Mouse (Mus musculus) neural tube, embryonic 10.5 days (tissue): Measurements from ENCODE around the gene Atg7.

Source experiments
- DNase-seq: peaks from one replicate; pipeline ENCODE4 v3.0.0-alpha.2; 2017; ENCODE audit warnings: low spot score; ENCODE audit errors: extremely low spot score

Atg7 gene

DNA sequence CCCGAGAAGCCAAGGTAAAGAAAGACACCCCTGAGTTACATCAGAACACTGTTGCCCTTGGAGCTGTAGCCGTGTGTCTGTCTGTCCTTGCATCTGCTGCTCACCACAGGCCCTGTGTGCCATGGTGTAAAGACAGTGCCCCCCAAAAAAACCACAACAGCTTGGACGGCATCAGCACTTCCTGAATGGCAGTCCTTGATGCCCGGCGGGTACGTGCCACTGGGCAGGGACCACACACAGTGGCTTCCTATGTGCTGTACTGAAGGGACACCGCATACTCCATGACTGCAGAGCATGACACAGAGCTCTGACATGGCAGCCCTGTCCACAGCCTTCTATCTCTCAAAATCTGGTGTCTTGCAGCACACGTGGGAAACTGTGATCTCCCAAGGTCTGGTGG, 206.9 kb downstream of the Atg7 start:
- no peak for DNase-seq

- DNase-seq = no peak
These were observed 208.8 kb downstream of the Atg7 start for GRCm38 (mm10) chr6:114851688-114852087.

DNA sequence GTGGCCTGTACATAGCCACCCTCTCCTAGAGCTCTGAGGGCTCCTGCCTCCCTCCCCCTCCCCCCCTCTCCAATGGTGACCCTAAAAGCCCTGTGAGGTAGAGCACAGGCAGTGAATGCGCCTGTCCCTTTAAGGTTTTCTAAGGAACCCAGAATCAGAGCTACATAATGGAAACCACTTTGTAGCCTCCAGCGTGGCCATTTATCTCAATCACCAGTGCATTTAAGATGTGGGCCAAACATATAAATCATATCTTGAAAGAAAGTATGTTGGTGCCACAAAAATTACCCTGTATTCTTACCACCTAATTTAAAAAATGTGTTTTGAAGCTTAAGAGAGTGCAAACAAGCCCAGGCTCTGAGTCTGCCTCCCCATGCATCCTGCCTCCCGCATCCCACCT, 209.8 kb downstream of the Atg7 start:
- DNase-seq = no peak

- no peak for DNase-seq
These were observed 211.5 kb downstream of the Atg7 start for GRCm38 (mm10) chr6:114854368-114854767.

- no peak for DNase-seq
These were observed 212.7 kb downstream of the Atg7 start for GRCm38 (mm10) chr6:114855644-114856043.

- DNase-seq = no peak
These were observed 213.6 kb downstream of the Atg7 start for GRCm38 (mm10) chr6:114856501-114856900.

DNA sequence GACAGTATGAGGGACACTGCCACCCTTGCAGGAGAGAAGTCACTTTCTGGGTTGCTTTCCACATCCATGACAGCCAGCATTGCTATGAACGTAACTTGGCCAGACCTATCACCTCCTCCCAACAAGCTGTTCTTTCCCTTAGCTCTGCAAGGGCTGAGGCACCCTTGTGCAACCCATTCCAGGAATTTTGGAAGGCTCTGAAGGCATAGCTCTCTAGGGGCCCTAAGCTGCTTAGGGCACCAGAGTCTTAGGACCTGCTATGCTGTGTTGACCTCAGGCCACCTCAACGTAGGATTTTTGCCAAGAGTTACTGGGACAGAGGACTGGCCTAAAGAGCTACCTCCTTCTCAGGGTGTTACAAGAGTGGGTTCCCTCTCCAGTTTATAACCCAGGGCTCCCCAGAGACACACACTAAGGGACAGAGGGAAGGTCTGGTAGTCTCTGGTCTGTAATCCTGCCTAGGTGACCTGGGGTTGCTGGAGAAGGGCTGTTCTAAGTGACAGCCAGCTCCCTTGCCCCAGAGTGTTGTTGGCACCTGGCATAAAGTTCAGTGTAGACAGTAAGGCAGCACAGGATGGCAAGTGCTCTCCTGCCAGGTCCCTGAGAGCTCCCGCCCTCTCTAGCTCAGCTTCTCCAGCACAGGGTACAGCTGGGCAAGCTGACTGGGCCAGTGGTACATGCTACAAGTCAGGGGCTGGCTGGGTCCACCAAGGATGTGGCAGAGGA, 215.3 kb downstream of the Atg7 start:
- no peak for DNase-seq

- no peak for DNase-seq
These were observed 215.8 kb downstream of the Atg7 start for GRCm38 (mm10) chr6:114858722-114859053.

DNA sequence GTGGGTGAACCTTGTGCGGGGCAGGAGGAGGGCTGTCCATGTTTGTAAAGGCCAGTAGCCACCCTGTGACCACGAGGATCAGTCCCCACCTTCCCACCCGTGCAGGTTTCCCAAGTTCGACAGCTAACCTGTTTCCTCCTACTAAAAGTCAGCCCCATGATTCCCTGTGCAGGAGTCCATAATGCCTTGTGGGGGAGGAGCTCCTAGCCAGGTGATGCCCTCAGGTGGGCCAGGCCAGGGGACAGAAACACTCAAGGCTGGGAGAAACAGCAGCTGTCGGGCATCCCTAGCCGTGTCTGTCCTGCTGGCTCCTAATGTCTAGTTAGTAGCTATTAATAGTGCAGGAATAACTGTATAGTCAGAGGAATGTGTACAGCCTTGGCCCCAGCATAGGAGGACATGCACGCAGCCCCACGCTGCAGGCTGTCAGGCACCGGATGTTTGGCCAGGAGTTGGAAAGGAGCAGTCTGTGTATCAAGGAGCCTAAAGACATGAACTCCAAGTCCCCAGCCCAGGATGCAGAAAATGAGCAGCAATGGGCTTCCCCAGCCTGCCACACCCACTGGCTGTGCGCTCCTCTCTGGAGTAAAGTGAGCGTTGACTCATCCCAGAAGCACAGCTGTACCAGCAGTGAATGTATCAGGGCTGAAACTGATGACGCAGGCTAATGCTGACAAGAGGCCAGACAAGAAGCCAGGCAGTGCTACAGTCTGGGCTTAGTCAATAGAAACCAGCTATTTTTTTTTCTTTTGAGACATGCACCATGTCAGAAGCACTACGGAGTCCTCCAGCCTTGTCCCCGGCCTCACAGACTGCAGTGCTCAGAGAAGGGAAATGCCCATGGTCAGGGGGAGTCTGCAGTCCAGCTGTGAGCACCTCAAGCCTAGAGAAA, 218.0 kb downstream of the Atg7 start:
- DNase-seq = no peak

DNA sequence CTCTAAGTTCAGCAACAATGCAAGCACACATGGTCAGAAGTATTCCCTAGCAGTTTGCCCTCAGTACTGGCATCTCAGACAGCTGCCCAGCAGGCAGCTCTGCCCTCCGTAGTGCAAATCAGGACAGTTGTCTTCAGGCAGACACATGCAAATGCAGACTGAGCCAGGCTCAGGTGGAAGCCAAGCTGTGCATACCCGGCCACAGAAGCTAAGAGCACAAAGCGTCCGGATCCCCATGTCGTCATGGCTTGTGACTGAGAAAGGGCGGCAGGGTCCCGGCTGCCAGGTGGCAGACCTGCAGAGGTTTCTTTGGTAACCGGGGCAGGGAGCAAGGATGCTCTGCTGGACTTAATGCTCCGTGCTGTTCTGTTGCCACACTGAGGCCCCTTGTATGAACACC, 218.7 kb downstream of the Atg7 start:
- DNase-seq = no peak

DNA sequence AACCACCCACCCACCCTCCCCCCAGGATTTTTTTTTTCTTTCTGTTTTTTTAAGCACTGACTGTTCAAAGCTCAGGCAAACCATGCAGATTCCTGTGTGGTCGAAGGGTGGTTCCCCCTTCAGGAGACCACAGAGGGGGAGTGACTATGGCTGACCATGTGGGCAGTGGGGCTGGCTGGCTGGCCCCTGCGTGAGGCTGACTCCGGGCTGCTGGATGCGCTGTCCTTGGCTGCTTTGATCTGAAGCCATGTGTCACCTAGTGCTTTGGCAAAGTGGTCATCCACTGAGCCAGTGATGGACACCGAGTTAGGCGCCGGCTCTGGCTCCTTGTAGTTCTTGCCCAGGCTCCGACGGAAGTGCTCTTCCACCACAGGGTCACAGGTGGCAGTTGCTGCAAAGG, 219.1 kb downstream of the Atg7 start:
- DNase-seq = no peak

- no peak for DNase-seq
These were observed 220.6 kb downstream of the Atg7 start for GRCm38 (mm10) chr6:114863501-114863900.

GRCm38 (mm10) chr6:114864421-114864820, 221.5 kb downstream of the Atg7 start:
- no peak for DNase-seq

- no peak for DNase-seq
These were observed 223.2 kb downstream of the Atg7 start for GRCm38 (mm10) chr6:114866078-114866477.

- DNase-seq = no peak
These were observed 223.7 kb downstream of the Atg7 start for GRCm38 (mm10) chr6:114866619-114867018.

GRCm38 (mm10) chr6:114868656-114869055, 225.8 kb downstream of the Atg7 start:
- DNase-seq = no peak

- DNase-seq = no peak
These were observed 226.7 kb downstream of the Atg7 start for GRCm38 (mm10) chr6:114869501-114870076.

GRCm38 (mm10) chr6:114871010-114871660, 228.2 kb downstream of the Atg7 start:
- DNase-seq = no peak

DNA sequence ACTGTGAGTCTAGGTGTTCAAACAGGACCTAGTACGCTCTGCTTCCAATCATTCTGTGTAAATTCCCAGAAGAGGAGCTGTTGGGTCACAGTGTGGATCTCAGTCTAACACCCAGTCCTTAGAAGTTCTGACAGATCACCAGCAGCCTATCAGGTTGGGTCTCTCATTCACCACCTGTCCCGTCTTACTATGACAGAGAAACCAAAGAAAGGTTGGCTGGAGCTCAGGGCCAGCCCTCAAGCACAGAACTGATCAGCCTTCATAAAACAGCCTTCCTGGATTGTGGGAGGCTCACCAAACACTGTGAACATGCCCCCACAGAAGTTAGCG, 230.9 kb downstream of the Atg7 start:
- DNase-seq = no peak

GRCm38 (mm10) chr6:114874138-114874928, 231.4 kb downstream of the Atg7 start:
- DNase-seq = peak; percentile 61

DNA sequence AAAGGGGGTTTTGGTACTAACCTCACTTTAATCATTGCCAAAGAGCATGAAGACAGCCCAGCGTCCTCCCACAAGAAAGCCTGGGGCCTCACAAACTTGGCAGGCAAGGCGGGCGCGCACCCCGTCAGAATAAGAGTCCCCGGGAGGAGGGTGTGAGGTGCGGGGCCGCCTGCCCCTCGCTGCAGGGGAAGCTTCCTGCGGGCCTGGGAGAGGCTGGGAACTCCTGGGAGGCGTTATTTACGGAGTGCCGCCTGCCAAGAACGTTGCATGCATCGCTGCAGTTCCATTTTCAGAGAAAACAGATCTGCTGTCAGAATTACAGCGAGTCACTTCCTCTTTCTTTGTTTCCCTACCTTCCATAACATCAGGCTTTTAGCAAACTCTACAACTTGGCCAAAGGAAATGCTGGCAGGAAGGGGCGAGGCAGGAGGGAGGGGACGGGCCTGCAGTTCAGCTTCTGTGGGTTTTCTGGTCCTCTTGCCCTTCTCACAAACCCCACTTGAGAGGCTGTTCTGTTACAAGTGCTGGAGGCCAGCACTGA, 232.2 kb downstream of the Atg7 start:
- DNase-seq = peak; percentile 94
